Mouse (Mus musculus): ENCODE results near the gene Palld.

Palld gene

DNA sequence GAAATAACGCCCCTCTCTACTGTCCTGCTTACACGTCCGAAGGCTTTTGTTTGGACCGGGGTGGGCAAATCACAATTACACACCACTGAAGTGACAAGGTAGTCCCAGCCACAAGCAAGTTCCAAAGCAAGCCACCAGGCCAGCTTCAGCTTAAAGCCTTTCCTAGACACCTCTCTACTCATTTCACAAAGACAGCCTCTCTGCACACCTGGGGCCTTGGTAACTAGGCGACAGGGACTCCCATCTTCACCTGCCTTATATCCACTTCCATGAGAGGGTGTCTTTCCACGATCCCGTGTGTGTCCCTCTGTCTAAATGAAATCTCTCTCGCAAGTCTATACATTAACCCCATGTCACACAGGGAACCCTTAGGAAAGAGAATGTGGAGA is 142.3 kb downstream of the Palld start:
- TF ChIP-seq GATA4 (IDR thresholded peaks at IDR 0.05; ENCODE audit: insufficient replicate concordance, low read length): no peak

DNA sequence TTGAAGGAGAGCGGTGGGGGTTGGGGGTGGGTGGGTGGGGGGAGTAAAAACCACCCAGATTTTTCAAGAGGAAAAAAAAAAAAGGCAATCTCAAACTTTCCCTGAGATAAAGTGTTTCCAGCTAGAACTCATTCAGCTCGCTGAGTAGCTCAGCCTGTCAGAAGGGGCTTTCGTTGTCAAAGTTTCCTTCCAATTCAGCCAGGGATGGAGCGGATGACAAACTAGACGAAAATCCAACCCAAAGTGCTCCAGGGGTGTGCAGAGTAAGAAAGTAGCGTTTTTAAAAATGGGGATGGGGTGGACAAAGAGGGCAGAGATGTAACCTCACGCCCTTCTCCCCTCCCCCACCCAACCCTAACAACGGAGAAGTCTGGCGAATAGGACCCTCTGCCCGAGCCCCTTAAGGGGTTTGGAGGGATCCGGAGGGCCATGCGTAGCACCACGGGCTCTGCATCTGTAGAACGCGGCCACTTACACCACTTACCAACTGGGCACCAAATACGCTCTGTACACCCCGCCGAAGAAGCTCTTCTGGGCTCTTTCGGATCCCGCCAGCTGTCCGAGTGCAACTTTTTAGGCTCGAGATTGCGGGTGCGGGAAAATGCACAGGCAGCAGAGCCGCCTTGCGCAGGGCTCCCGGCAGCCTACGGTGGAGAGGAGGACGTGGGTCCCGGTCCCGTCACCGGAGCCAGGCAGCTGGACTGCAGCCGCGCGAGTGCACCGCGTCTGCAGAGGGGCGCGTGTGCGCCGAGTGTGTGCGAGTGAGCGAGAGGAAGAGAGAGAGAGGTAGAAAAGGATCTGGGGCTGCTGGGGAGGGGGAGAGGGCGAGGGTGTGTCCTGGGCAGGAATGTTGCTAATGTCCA is 142.9 kb downstream of the Palld start:
- TF ChIP-seq GATA4 (IDR thresholded peaks at IDR 0.05; ENCODE audit: insufficient replicate concordance, low read length): no peak

DNA sequence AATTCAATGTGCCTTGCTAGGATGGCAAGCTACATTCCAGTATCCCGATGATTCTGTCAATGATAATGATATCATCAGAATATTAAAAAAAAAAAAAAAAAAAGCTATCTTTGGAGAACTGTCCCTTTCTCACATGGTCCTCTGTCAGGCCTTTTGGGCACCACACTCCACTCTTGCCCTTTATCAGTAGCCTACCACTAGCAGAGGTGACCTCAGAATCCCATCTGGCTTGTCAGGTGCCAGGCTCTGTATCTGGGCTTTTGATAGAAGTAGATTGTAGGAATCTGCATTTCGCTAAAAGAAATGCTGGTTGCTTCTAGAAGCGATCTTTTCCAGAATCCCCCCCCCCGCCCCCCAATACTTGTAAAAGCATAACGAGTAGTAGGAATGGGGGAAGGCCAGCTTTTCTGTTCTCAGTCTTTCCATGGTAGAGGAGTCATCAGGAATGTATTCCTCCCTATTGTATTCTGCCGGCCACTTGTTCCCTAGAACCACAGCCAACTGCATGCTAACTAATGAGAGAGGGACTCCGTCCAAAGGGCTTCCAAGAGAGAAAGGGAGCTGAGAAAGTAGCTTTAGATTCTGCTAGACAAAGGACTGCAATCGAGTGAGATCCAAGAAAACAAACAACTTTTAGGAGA is 143.7 kb downstream of the Palld start:
- TF ChIP-seq GATA4 (IDR thresholded peaks at IDR 0.05; ENCODE audit: insufficient replicate concordance, low read length): no peak

DNA sequence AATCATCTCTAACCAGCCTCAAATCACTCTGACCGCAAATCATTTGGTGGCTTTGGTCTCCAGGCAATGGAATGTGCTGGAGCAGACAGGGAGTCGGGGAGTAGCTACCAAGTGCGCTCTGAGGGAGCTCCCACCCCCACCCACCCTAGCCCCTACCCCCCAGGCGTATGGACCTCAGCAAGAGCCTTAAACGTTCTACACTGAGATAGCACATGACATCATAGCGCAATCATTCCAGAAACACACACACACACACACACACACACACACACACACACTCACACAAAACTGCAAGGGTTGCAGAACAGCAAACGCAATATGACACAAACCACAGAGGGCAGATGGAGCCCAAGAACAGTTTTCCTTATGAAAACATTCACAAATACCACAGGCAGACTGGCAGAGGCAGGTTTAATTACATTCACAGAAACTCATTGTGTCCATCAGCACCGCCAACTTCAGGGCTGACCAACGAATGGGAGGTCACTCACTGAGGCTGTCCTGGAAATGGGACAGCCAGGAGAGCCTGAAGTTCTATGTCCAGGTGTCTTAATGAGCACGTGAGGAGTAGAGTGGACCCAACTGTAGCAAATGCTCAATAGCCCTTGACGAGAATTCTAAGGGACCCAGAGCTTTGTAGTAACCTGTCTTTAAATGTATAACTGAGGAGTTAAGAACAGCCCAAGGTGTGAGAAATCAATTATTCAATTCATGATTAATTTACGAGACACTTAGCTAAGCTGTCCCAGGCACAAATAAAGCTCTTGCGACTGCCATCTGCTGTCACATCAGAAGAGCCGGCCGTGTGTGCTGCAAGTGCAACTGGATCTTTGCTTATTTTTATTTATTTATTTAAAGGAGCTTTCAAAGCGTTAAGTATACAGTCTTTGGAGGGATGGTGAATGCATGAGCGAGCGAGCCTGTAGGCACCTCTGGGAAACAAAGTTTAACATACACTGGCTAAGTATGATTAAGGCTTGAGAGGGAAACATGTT is 145.2 kb downstream of the Palld start:
- no peak for TF ChIP-seq GATA4 (IDR thresholded peaks at IDR 0.05; ENCODE audit: insufficient replicate concordance, low read length)

DNA sequence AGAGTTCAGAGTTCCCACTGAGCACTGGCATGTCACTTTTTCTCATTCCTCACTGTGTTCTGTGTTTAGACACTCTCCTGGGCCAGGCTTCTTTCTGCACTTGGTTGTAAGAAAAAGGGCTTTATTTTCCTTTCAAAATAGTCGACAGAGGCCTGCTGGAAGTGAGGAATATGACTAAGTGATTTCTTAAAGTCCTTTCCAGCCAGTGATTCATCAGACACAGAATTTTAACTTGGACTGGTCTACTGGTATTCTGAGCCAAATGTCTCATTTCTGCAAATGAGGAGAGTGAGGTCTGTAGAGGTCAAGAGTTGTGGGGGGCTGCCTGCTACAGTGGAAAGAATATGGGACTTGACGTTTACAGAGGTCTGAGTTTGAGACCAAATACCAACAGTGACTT is 147.3 kb downstream of the Palld start:
- TF ChIP-seq GATA4 (IDR thresholded peaks at IDR 0.05; ENCODE audit: insufficient replicate concordance, low read length): no peak

DNA sequence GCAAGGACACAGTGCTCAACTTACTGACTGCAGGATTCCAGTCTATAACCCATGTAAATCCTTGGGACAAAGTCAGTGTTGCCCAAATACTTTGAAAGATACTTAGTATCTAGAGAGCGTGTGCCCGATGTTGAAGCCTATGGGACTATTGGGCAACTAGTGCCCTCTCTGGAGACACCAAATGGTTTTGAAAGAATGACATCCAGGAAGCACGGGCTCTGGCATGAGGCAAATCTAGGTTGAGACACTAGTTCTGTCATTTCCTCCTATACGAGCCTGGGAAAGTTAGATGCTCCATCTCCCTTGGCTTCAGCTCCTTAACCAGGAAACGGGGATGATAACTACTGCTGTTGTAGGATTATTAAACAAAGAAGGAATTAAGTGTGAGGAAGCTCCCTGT is 155.4 kb downstream of the Palld start:
- no peak for TF ChIP-seq GATA4 (IDR thresholded peaks at IDR 0.05; ENCODE audit: insufficient replicate concordance, low read length)

DNA sequence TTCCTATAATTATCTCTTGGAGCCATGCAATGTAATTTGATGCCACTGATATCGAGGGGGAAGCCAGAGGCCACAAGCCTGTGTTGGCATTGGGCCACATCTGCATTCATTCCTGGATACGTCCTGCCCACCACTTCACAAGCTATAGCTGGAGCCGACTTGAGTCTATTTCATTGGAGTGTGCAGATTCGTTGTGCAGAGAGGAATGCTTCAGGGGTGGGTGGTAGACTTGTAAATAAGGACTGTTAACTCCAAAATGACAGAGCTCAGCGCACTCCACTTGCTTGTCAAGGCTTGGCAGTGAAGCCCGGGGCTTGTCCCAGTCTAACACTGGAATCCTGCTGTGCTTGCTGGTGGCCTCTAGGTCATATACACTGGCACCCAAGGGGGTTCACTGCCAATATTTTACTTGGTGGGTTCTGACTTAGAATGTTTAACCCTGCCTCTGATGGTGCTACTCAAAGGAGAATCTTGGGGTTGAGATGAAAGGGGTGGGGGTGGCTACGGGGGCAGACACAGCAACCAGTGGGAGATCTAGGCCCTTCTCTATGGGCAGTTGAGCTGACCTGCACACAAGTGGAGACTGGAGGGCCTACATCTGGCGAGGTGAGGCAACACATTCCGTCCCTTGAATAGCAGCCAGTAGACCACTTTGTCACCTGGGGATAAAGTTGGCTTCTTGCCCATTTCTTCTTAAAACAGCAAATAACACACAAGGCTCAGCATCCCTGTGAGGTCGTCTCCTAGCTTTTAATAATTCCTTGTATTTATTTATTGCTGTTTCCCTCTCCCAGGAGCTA is 157.1 kb downstream of the Palld start:
- TF ChIP-seq GATA4 (IDR thresholded peaks at IDR 0.05; ENCODE audit: insufficient replicate concordance, low read length): no peak

DNA sequence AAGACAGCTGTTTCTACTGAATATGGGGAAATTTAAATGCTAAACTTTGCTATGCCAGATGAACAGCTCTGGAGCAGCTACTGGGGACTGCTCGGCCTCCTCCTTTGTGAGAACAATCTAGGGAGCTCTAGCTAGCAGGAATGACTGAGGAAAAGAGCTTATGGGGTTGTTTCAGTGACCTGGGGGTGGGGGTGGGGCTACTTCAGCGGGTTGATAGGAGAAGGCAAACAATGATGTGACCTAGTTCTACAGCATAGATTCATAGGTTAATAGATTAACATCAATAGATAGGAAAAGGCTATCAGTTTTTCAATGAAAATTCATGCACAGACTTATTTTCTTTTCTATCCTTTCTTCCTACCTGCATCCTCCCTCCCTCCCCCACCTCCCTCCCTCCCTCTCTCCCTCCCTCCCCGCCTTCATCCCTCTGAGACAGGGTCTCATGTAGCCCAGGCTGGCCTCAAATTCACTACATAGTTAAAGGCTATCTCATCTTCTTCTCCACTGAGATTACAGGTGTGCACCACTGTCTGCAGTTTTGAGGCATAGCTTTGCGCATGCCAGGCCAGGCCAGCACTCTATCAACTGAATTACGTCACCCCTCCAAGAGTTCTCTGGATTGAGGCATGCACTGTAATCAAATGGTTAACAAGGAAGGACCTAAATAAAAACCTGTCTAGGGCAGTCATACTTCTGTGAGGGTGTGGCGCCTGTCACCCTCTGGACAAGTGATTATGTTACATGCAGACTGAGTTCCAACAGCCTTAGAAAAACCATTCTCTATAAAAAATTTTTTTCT is 158.5 kb downstream of the Palld start:
- no peak for TF ChIP-seq GATA4 (IDR thresholded peaks at IDR 0.05; ENCODE audit: insufficient replicate concordance, low read length)

DNA sequence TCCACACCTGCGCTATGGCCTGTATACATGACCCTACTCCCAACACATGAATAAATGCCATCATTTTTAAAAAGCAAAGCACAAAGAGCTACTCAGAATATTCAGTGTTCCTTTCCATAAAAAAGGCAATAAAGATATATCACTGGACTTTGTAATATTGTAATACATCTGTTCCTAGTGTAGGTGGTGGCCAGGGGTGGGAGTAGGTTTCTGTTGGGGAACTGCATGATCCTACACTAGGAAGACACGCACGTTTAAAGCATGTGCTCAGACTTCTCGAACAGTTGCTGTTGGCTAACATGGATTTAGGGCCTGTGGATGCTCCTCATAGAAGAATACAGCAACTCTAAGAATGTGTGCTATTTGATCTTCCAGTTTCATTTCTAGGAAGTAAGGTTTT is 165.0 kb downstream of the Palld start:
- no peak for TF ChIP-seq GATA4 (IDR thresholded peaks at IDR 0.05; ENCODE audit: insufficient replicate concordance, low read length)

DNA sequence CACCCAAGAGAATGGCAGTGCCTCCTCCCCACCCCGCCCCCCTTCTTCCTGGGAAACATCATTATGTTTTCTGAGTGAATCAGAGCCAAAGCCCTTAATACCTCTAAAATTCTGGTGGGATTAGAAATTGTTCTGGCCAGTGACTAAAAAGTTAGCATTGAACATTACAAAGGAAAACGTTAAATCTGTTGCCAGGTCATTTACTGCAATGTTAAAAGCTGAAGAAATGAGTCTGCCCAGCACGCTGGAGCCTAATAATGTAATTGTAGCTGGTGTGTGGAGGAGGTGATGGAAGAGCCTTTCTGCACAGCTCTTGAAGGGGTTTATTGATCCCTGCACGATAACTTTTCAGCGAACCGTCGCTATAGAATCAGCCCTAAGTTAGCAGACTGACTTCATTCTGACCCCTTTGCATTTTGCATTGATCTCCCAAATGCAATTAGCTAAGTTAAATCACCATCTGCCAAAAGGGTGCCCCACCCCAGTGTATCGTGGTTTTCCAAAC is 165.7 kb downstream of the Palld start:
- no peak for TF ChIP-seq GATA4 (IDR thresholded peaks at IDR 0.05; ENCODE audit: insufficient replicate concordance, low read length)

DNA sequence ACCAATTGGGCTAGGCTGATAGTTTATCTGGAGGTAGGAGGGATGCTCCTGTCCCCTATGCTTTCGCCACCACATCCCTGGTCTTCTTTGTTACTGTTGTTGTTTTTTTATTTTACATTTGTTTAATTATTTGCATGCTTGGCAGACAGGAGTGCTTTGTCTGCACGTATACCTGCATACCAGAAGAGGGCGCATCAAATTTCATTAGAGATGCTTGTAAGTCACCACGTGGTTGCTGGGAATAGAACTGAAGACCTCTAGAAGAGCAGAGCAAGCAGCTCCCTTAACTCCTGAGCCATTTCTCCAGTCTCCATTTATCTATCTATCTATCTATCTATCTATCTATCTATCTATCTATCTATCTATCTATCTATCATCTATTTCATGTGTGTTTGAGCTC is 166.4 kb downstream of the Palld start:
- no peak for TF ChIP-seq GATA4 (IDR thresholded peaks at IDR 0.05; ENCODE audit: insufficient replicate concordance, low read length)

DNA sequence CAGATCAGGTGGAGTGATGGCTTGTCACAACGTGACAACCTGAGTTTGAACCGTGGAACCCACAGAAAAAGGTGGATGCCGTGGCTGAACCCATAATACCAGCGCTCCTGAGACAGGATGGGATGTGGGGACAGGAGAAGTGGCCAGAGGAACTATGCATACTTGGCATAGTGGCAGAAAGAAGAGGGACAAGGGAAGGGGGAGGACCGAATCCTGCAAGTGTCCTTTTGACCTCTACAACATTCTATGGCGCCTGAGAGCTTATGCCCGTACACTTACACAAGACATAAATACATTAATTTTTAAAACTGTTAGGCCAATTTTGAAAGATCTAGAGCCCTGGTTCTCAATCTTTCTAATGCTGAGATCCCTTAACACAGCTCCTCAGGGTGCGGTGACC is 168.3 kb downstream of the Palld start:
- TF ChIP-seq GATA4 (IDR thresholded peaks at IDR 0.05; ENCODE audit: insufficient replicate concordance, low read length): no peak

DNA sequence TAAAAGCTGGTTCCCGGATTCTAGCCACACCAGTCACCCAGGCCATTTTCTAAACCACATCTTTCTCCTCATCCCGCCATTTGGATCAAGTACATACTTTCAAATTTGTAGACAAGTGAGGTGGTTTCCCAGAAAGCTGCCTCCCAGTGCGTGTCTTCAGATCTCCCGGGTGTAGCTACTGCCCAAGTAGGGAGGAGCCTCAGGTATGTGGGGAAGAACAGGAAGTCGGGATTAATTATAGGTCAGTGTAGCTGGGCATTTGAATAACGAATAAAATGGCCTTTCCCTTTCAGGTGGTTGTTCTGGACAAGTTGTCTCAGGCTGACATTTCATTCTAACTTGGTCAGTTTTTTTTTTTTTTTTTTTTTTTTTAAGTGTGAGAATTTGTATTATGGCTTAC is 170.3 kb downstream of the Palld start:
- no peak for TF ChIP-seq GATA4 (IDR thresholded peaks at IDR 0.05; ENCODE audit: insufficient replicate concordance, low read length)

Data from liver, adult (tissue).